Mouse (Mus musculus): ENCODE data around the gene Ctnna2. TPM values are rescaled to one million over a fixed set of nuclear protein-coding genes. Genes with fewer than 3 reads are reported as not detected.

The Ctnna2 gene
- total and polyA plus RNA-seq, 2 experiments, result not detected

DNA sequence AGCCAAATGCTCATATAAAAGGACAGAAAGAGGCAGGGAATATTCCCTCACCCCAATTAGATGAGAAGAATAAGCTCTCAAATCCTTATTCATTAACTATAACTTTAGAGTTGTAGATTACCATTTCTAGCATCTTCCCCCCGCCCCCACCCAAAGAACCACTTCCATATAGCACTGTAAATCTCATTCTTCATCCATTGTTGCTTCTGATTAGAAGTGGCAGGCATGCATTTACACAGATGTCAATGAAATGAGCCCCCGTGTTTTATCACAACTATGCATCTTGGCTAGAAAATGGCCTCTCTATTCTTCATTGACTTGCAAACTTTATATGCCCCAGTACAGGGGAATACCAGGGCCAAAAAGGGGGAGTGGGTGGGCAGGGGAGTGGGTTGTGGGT lies 457.7 kb downstream of the Ctnna2 start:
- 62% methylated on average over 2 of the region's 2 CpGs for WGBS
- H3K4me3 ChIP-seq (ENCODE audit: insufficient read depth, low read depth, low read length), result no peak overlapping the region
- H3K79me2 ChIP-seq (ENCODE audit: control insufficient read depth, insufficient read depth, low read length), result no peaks in the 10 kb centered on the region
- no peak for TF ChIP-seq POLR2A (IDR thresholded peaks at IDR 0.05; ENCODE audit: extremely low read depth, insufficient read depth, low read length)
- no peak for TF ChIP-seq CTCF (IDR thresholded peaks at IDR 0.05; ENCODE audit: low read depth, low read length)
- no peak for DNase-seq (ENCODE audit: extremely low read depth, low read depth, low spot score)
- no peak overlapping the region for H3K27ac ChIP-seq (replicated peaks; ENCODE audit: insufficient read depth, low read depth, low read length)
- H3K36me3 ChIP-seq (ENCODE audit: control insufficient read depth, insufficient read depth, low read length), result no peaks in the 10 kb centered on the region
- no peak overlapping the region for H3K9ac ChIP-seq (ENCODE audit: low read depth, low read length)
- no peaks in the 10 kb centered on the region for H3K4me1 ChIP-seq (ENCODE audit: control insufficient read depth, insufficient read depth, low read length)
- no peaks in the 10 kb centered on the region for H3K27me3 ChIP-seq (ENCODE audit: control insufficient read depth, insufficient read depth, low read length)

DNA sequence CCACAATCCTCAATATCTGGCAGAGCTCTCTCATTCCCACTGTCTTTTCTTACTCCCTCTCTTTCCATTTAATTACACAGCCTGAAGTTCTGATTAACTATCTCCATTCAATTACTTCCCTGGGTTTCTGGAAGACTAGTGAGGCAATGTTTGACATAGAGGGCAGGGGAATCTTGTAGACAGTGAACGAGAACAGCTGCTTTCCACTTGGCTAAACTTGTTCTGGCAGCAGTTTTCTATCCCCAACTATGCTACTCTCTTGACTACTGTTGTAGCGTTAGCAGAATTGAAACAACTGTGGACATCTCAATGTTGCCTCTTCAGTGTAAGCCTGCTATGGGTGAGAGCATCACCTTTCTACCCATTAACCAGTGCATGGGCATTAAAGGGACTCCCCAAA lies 463.0 kb downstream of the Ctnna2 start:
- WGBS, result 64% methylated on average over 2 of the region's 2 CpGs
- Histone ChIP-seq H3K36me3 (ENCODE audit: control insufficient read depth, insufficient read depth, low read length) (no peaks in the 10 kb centered on the region), H3K4me1 (ENCODE audit: control insufficient read depth, insufficient read depth, low read length) (no peaks in the 10 kb centered on the region), H3K9ac (ENCODE audit: low read depth, low read length) (no peak overlapping the region), H3K79me2 (ENCODE audit: control insufficient read depth, insufficient read depth, low read length) (no peaks in the 10 kb centered on the region), H3K4me3 (ENCODE audit: insufficient read depth, low read depth, low read length) (no peak overlapping the region), H3K27me3 (ENCODE audit: control insufficient read depth, insufficient read depth, low read length) (no peaks in the 10 kb centered on the region), H3K27ac (replicated peaks; ENCODE audit: insufficient read depth, low read depth, low read length) (no peak overlapping the region)
- TF ChIP-seq POLR2A (IDR thresholded peaks at IDR 0.05; ENCODE audit: extremely low read depth, insufficient read depth, low read length) (no peak), CTCF (IDR thresholded peaks at IDR 0.05; ENCODE audit: low read depth, low read length) (no peak)
- DNase-seq (ENCODE audit: extremely low read depth, low read depth, low spot score), result no peak

DNA sequence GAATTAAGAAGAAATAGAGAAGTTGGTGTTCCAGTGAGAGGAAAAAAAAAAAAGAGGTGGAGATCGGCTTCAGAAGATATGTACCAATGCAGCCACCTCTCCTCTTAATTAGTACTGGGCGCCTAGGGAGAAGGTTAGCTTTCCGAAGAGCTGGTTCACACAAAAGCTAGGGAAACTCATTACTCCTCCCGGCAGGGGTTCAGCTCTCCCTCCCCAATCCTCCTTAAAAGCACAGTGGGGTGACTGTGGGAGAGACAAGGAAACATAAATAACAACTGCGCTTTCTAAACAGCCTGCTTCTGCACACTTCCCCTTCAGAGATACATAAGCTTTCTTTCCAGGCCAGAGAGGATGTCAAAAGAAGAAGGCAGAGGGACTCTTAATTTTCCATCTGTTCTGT lies 467.7 kb downstream of the Ctnna2 start:
- DNase-seq (ENCODE audit: extremely low read depth, low read depth, low spot score), result no peak
- WGBS, result 26% methylated on average over 5 of the region's 5 CpGs
- Histone ChIP-seq H3K79me2 (ENCODE audit: control insufficient read depth, insufficient read depth, low read length) (no peaks in the 10 kb centered on the region), H3K27ac (replicated peaks; ENCODE audit: insufficient read depth, low read depth, low read length) (no peak overlapping the region), H3K4me1 (ENCODE audit: control insufficient read depth, insufficient read depth, low read length) (no peaks in the 10 kb centered on the region), H3K4me3 (ENCODE audit: insufficient read depth, low read depth, low read length) (no peak overlapping the region), H3K27me3 (ENCODE audit: control insufficient read depth, insufficient read depth, low read length) (no peaks in the 10 kb centered on the region), H3K9ac (ENCODE audit: low read depth, low read length) (no peak overlapping the region), H3K36me3 (ENCODE audit: control insufficient read depth, insufficient read depth, low read length) (no peaks in the 10 kb centered on the region)
- TF ChIP-seq CTCF (IDR thresholded peaks at IDR 0.05; ENCODE audit: low read depth, low read length) (no peak), POLR2A (IDR thresholded peaks at IDR 0.05; ENCODE audit: extremely low read depth, insufficient read depth, low read length) (no peak)

DNA sequence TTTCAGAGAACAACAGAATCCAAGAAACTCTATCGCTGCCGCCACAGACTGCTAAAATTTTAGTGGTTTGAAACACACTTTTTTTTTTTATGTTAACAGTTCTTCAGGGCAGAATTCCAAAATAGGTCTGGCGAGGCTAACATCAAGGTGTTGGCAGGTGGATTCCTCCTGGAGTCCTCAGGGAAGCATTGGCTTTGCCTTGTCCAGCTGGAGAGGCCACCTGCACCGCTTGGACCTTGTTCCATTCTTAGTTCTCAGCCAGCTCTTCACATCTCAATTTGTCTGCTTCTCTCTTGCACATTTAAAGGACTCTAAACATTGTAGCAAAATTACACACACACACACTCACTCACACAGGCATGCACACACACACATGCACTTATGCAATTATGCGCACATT lies 487.8 kb downstream of the Ctnna2 start:
- no peak for DNase-seq (ENCODE audit: extremely low read depth, low read depth, low spot score)
- Histone ChIP-seq H3K9ac (ENCODE audit: low read depth, low read length) (no peak overlapping the region), H3K27me3 (ENCODE audit: control insufficient read depth, insufficient read depth, low read length) (no peaks in the 10 kb centered on the region), H3K36me3 (ENCODE audit: control insufficient read depth, insufficient read depth, low read length) (no peaks in the 10 kb centered on the region), H3K4me3 (ENCODE audit: insufficient read depth, low read depth, low read length) (no peak overlapping the region), H3K4me1 (ENCODE audit: control insufficient read depth, insufficient read depth, low read length) (no peaks in the 10 kb centered on the region), H3K79me2 (ENCODE audit: control insufficient read depth, insufficient read depth, low read length) (no peaks in the 10 kb centered on the region), H3K27ac (replicated peaks; ENCODE audit: insufficient read depth, low read depth, low read length) (no peak overlapping the region)
- no peak for TF ChIP-seq POLR2A (IDR thresholded peaks at IDR 0.05; ENCODE audit: extremely low read depth, insufficient read depth, low read length)
- no peak for TF ChIP-seq CTCF (IDR thresholded peaks at IDR 0.05; ENCODE audit: low read depth, low read length)
- WGBS, result 83% methylated on average over 5 of the region's 5 CpGs

DNA sequence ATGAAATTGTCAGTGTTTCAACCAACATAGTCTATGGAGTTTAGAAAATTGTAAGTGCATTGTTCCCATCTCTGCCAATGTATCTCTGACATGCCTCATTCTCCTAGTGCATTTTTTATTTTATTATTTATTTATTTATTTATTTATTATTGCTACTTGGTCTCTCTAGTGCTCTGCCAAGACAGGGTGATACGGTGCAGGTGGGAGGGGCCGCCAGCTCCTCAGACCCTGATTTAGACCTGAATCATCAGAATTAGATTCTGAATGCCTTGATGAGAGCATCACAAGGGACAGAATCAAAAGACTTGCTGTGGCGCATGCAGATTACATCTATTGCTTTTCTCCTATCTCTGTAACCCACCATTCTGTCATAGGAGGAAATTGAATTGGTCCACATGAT lies 492.8 kb downstream of the Ctnna2 start:
- H3K9ac ChIP-seq (ENCODE audit: low read depth, low read length), result no peak overlapping the region
- H3K4me1 ChIP-seq (ENCODE audit: control insufficient read depth, insufficient read depth, low read length), result no peaks in the 10 kb centered on the region
- H3K27ac ChIP-seq (replicated peaks; ENCODE audit: insufficient read depth, low read depth, low read length), result no peak overlapping the region
- DNase-seq (ENCODE audit: extremely low read depth, low read depth, low spot score), result no peak
- WGBS, result 93% methylated on average over 3 of the region's 3 CpGs
- H3K79me2 ChIP-seq (ENCODE audit: control insufficient read depth, insufficient read depth, low read length), result no peaks in the 10 kb centered on the region
- no peaks in the 10 kb centered on the region; the same call in 1 of the 2 replicates for H3K27me3 ChIP-seq (ENCODE audit: control insufficient read depth, insufficient read depth, low read length)
- TF ChIP-seq CTCF (IDR thresholded peaks at IDR 0.05; ENCODE audit: low read depth, low read length) (no peak), POLR2A (IDR thresholded peaks at IDR 0.05; ENCODE audit: extremely low read depth, insufficient read depth, low read length) (no peak)
- H3K36me3 ChIP-seq (ENCODE audit: control insufficient read depth, insufficient read depth, low read length), result no peaks in the 10 kb centered on the region
- H3K4me3 ChIP-seq (ENCODE audit: insufficient read depth, low read depth, low read length), result no peak overlapping the region

DNA sequence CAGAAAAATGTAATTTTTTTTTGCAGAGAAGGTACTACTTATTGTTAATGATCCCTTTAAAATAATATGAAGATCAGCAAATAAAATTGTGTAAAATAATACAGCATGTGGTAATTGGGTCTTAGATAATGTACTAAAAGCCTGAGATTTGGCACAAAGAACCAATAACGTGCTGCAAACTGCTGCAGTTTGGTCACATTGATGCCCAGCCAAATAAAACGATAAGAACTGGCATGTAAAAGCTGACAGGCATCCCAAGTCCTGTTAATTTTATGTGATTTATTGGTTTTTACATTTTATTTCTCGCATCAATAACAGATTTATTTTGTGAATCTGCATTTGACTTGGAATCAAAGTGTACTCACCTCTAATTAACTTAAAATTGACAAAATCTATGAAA lies 497.4 kb downstream of the Ctnna2 start:
- Histone ChIP-seq H3K27ac (replicated peaks; ENCODE audit: insufficient read depth, low read depth, low read length) (no peak overlapping the region), H3K9ac (ENCODE audit: low read depth, low read length) (no peak overlapping the region), H3K4me1 (ENCODE audit: control insufficient read depth, insufficient read depth, low read length) (no peaks in the 10 kb centered on the region), H3K4me3 (ENCODE audit: insufficient read depth, low read depth, low read length) (no peak overlapping the region), H3K79me2 (ENCODE audit: control insufficient read depth, insufficient read depth, low read length) (no peaks in the 10 kb centered on the region), H3K27me3 (ENCODE audit: control insufficient read depth, insufficient read depth, low read length) (no peaks in the 10 kb centered on the region; the same call in 1 of the 2 replicates), H3K36me3 (ENCODE audit: control insufficient read depth, insufficient read depth, low read length) (no peaks in the 10 kb centered on the region)
- no peak for DNase-seq (ENCODE audit: extremely low read depth, low read depth, low spot score)
- TF ChIP-seq POLR2A (IDR thresholded peaks at IDR 0.05; ENCODE audit: extremely low read depth, insufficient read depth, low read length) (no peak), CTCF (IDR thresholded peaks at IDR 0.05; ENCODE audit: low read depth, low read length) (no peak)
- 64% methylated on average over 3 of the region's 3 CpGs for WGBS
